Mouse (Mus musculus): ENCODE data around the gene Fam107b.

- TF ChIP-seq CTCF (IDR thresholded peaks at IDR 0.05; ENCODE audit: insufficient read depth, low read depth, low read length) (no peak), POLR2A (IDR thresholded peaks at IDR 0.05; ENCODE audit: insufficient read depth, low read depth, low read length) (no peak)
Measured at GRCm38 (mm10) chr2:3700368-3700767, 130.1 kb downstream of the Fam107b start.
